Mouse (Mus musculus): ENCODE measurements around the gene Kalrn.

Kalrn gene

DNA sequence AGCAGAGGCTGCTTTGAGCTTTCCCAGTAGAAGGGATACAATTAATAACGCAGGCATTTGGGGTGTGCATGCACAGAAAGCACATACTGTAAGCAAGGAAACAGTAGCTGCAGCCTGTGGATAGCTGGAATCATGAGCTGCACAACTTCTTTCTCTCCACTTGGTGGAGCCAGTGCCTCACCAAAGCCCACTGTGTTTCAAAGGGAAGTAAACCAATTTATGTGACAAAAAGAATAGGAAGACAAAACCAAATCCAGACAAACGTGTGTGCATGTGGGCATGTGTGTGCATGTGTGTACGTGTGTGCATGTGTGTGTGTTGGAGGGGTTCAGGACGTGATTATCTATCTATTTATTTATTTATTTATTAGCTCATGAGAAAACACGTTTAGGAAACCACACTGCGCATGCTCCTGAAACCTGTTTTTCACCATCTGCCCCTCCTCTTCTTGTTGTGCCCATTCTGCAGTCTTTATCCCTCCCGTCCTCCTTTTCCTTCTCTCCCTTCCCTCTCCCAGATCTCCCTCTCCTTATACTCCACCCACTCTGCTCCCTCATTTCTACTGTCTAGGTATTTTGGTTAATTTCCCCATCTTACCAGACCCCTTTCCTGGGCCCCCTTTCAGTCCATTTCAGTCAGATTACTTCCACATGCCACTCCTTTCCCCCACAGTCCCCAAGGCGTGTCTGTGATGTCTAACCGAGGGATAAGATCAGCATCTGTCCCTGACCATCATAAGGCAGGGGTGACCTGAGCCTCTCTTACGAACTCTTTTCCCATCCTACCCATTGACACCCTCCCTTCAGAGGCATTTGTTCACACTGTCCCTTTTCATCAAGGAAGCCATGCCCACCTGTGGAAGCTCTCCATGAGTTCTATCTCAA, 380.1 kb downstream of the Kalrn start:
- DNase-seq (ENCODE audit: low spot score) = no peak

DNA sequence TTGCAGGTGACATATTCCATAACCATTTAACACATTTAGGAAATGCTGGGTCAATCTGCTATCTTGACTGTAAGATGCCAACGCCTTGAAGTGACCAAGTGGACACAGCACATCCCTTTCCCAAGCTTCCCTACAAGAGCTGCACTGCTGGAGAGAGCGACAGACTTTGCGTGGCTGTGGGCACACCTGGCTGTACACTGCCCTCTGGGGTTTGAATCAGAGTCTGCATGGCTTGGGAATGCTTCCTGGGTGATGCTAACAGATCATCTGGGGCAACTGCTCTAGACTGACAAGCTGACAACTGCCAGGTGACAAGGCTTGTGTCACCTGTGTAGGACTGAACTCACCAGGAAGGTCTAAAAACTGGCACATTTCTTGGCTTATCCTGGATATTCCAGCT, 388.6 kb downstream of the Kalrn start:
- DNase-seq (ENCODE audit: low spot score) = no peak

DNA sequence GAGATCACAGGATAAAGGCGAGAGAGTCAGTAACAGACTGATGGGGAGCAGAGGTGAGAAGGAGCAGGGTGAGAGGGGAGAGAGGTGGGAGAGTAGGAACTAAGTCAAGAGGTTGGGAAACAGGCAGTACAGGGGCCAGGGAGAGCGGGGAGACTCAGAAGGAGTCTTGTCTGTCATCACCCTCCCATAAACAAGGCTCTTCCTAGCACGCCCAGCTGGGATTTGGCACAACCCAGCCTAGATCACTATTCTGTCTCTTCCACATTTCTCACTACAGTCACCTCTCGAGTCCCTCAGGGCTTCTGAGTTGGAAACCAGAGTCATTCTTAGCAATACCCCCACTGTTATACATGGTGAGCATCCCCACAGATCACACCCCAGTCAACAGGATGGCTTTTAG, 390.1 kb downstream of the Kalrn start:
- DNase-seq (ENCODE audit: low spot score) = no peak

DNA sequence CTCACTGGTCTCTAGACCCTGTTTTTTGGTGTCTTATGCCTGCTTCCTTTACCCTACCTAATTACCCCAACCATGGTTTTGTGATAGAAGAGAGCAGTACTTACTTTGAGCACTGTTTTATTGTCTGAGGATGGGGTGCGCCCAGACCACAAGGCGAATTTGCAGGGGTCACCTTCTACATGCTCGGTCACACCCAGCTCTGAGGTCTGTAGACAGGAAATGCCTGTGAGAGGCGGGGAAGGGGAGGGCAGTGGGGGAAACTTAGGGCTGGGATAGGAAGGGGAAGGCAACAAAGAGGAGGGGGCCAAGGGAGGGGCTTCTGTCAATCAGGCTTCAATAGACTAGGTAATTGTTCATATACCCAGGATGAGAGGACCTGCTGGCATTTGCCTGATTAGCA, 397.7 kb downstream of the Kalrn start:
- DNase-seq (ENCODE audit: low spot score) = no peak

GRCm38 (mm10) chr16:34172572-34173181, 400.7 kb downstream of the Kalrn start:
- DNase-seq (ENCODE audit: low spot score) = no peak

GRCm38 (mm10) chr16:34167042-34167441, 406.3 kb downstream of the Kalrn start:
- DNase-seq (ENCODE audit: low spot score) = no peak

DNA sequence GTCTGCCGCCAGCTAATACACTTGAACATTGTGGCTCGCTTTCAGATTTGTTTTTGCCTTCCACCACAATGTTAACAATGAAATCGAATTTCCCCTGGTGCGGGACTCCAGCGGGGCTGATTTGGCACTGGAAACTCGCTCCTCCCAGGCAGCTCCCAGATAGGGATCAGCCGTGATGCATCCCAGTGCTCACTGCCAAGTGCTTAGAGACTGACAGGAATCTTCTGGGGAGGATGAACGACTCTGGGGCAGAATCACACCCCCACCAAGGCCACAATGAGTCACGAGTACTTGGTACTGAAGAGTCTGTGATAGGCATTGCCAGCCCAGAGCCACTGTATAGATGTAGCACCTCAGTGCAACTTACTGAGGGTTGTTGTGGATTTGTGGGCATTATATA, 410.2 kb downstream of the Kalrn start:
- DNase-seq (ENCODE audit: low spot score) = no peak

GRCm38 (mm10) chr16:34159576-34159975, 413.8 kb downstream of the Kalrn start:
- DNase-seq (ENCODE audit: low spot score) = no peak

DNA sequence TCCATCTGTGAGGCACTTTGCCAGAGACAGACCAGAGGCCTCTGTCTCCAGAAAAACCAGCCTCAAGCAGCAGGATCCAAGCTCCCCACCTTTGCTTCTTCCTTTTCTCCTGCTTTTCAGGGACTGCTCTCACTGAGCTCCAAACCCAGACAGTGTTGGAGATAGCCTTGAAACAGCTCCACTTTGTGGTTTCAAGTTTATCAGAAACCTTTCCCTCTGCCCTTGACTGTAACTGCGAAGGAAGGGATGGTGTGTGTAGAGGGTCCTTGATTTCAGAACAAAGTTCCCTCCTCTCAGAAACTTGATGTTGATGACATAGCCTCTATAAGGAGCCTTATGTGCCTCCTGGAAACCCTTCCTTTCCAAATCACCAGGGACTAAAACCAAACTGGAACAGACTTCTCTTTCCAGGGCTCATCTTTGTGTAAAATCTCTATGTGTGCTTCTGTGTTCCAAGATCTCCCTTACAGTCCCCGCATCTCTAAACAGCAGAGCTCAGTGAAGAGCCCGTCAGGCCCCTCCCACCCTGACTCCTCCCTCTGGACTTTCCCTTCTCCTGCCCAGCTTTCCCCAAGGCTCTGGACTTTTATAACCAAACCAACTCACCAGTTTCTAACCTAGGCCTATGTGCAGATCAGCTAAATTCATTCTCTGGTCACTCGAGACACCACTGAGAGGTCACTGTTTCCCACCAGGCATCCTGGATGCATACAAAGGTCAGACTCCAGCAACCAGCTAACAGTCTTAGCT, 415.8 kb downstream of the Kalrn start:
- no peak for DNase-seq (ENCODE audit: low spot score)

DNA sequence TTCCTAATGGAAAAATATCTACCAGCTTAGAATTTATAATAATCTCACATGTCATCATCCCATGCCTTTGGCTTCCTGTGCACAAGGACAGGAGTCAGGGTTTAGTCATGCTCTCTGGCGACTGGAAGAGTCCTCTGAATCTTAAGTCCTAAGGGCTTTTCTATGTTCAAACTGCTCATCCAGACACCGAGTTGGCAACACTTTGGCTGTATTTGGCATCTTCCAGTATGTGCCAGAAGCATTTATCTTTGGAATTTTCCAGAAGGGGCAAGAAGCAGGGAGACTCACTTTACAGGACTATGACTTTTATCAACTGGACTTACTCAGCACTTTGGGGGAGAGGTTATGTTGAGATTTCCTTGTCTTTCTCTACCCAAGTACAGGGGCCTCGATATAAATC, 417.6 kb downstream of the Kalrn start:
- no peak for DNase-seq (ENCODE audit: low spot score)

DNA sequence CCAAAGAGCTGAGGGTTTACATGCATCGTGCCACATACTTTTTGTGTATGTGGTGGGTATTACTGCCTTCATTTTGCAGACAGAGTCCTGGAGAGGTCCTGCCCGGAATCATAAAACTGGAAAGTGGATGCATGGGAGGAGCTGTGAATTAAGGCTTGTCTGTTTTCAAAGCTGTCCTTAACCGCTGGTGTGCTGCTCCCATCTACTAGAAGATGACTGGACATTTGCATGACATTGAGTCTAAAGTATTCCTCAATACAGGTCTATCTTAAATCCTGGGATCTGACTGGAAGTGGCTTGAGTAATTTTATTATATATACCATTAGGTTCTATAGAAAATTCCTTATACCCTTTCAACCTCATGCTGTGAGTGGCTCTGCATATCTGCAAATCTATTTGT, 418.4 kb downstream of the Kalrn start:
- no peak for DNase-seq (ENCODE audit: low spot score)

GRCm38 (mm10) chr16:34151528-34152071, 421.7 kb downstream of the Kalrn start:
- no peak for DNase-seq (ENCODE audit: low spot score)

DNA sequence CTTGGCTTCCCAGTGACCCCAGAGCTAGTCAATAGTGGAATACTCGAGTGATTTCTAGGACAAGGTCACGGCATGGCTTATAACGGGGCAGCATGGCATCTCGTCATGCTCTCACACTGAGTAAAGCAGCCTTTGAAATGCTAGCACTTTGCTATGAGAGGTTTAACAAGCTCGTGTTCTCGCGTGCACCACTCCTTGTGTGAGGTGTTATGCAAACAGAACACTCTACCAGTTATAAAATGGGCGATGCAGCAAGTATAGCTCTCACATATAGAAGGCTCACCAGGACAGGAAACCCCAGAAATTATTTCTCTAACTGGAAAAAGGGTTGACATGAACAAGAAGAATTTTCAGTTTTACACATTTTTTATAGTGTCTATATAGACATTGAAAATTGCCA, 431.7 kb downstream of the Kalrn start:
- DNase-seq (ENCODE audit: low spot score) = no peak

- DNase-seq (ENCODE audit: low spot score) = no peak
These were observed 438.3 kb downstream of the Kalrn start for GRCm38 (mm10) chr16:34135074-34135473.

DNA sequence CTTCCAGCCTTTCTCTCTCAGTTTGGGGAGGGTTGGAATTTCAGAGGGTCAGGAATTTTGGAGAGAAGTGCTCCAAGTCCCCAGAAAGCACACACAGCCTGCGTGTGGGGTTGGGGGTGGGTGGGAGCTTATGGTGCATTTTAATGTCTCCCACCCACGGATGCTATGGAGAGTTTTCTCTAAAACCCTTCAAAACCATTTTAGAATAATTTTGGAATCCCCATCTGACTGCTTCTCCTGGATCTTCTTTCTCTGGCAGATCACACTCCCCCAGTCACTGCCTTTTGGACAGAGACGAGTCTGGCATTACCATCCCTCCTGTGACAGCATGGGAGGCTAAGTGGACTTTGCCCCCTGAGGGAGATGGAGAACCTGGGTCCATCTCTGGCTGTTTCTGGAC, 438.7 kb downstream of the Kalrn start:
- no peak for DNase-seq (ENCODE audit: low spot score)

- DNase-seq (ENCODE audit: low spot score) = no peak
These were observed 447.7 kb downstream of the Kalrn start for GRCm38 (mm10) chr16:34125595-34125994.

GRCm38 (mm10) chr16:34122486-34122885, 450.8 kb downstream of the Kalrn start:
- DNase-seq (ENCODE audit: low spot score) = no peak

GRCm38 (mm10) chr16:34121288-34121687, 452.0 kb downstream of the Kalrn start:
- DNase-seq (ENCODE audit: low spot score) = no peak

DNA sequence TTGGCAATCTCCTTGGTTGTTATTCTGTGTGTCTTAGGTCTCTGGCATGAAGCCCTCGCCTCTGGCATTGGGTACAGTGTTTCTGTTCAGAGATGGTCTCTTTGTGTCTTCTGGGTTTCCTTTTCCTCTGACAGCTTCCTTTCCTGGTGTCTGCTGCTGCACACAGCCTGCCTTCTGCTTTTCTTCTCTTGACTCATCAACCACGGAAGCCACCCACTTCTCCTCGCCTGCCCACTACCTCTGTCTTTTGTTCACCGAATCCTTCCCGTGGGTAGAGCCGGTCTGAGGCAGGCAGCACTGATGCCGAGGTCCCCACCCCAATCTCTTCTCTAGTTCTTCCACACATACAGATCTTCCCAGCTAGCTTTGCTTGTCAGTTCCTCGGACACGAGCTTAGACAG, 452.5 kb downstream of the Kalrn start:
- DNase-seq (ENCODE audit: low spot score) = no peak

GRCm38 (mm10) chr16:34119844-34120243, 453.5 kb downstream of the Kalrn start:
- DNase-seq (ENCODE audit: low spot score) = no peak

DNA sequence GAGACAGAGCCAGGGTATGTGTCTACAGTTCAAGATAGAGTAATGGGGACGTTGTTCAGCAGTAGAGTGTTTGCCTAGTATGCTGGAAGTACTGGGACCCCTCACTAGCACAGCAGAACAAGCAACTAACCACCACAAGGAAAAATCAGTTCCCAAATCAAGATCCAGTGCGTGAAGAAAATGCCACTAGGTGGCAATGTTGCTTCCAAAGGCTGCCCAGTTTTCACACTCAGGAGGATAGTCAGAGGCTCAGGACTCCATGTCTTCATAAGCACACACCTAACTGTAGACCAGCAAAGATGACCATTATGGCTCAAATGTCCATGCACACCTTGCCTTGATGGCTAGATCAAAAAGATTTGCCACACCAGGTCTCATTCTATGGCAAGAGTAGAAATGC, 454.0 kb downstream of the Kalrn start:
- DNase-seq (ENCODE audit: low spot score) = no peak

- DNase-seq (ENCODE audit: low spot score) = no peak
These were observed 458.7 kb downstream of the Kalrn start for GRCm38 (mm10) chr16:34114665-34115064.

DNA sequence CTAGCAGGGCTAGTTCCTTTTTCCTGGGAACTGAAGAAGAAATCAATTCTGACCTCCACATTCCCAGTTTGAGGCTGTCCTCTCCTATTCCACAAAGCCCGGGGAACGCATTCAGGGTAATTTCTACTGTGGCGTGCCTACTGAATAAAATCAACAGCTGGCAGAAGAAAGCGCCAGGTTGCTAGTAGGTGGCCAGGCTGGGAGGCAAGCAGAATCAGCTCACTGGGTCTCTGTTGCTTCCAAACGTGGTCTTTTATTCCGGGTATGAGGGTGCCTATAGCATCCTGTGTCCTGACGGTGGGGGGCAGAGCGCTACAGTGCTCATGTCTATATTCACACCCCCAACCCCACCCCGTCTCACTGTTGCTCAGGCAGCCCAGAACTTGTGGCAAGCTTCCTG, 460.2 kb downstream of the Kalrn start:
- DNase-seq (ENCODE audit: low spot score) = no peak
